Mouse (Mus musculus): Measurements from ENCODE around the gene 4931428F04Rik. TPM values are rescaled to one million over a fixed set of nuclear protein-coding genes. Genes with fewer than 3 reads are reported as not detected.
A peak's percentile ranks its signal among the peaks of the same experiment; 100 is the strongest.

Gene 4931428F04Rik
- polyA plus RNA-seq, 1 experiment from 2014 or later = 43.8 TPM

- no peak for DNase-seq (ENCODE audit: low spot score)
- Histone ChIP-seq H3K36me3 (no peaks in the 10 kb centered on the region), H3K27me3 (ENCODE audit: insufficient read depth, poor library complexity, severe bottlenecking) (peaks cover 100% of the 10 kb centered on the region), H3K4me1 (replicated peaks) (peaks cover 30% of the 10 kb centered on the region), H3K4me3 (no peak overlapping the region), H3K9me3 (peaks cover 12% of the 10 kb centered on the region), H3K27ac (no peak overlapping the region)
- WGBS = 86% methylated on average over 12 of the region's 12 CpGs
These were observed 28.2 kb downstream of the 4931428F04Rik start for GRCm38 (mm10) chr8:105261326-105261980.

- 61% methylated on average over 7 of the region's 7 CpGs for WGBS
- no peak overlapping the region for H3K4me3 ChIP-seq
- peaks cover 31% of the 10 kb centered on the region for H3K4me1 ChIP-seq (replicated peaks)
- H3K36me3 ChIP-seq = no peaks in the 10 kb centered on the region
- H3K9me3 ChIP-seq = peaks cover 7% of the 10 kb centered on the region; the same call in 1 of the 2 replicates
- no peak for DNase-seq (ENCODE audit: low spot score)
- peaks cover 100% of the 10 kb centered on the region for H3K27me3 ChIP-seq (ENCODE audit: insufficient read depth, poor library complexity, severe bottlenecking)
- no peak overlapping the region for H3K27ac ChIP-seq
These were observed 29.1 kb downstream of the 4931428F04Rik start for GRCm38 (mm10) chr8:105260371-105261099.

- Histone ChIP-seq H3K9me3 (peaks cover 7% of the 10 kb centered on the region; the same call in 1 of the 2 replicates), H3K27me3 (ENCODE audit: insufficient read depth, poor library complexity, severe bottlenecking) (peaks cover 100% of the 10 kb centered on the region), H3K36me3 (no peaks in the 10 kb centered on the region), H3K27ac (no peak overlapping the region), H3K4me1 (replicated peaks) (peaks cover 34% of the 10 kb centered on the region), H3K4me3 (peak overlapping the region; percentile 51)
- DNase-seq (ENCODE audit: low spot score) = peak; percentile 84
- WGBS = 4% methylated on average over 30 of the region's 30 CpGs
These were observed 29.8 kb downstream of the 4931428F04Rik start for GRCm38 (mm10) chr8:105259721-105260320.

- Histone ChIP-seq H3K4me1 (replicated peaks) (peaks cover 34% of the 10 kb centered on the region), H3K27ac (no peak overlapping the region), H3K4me3 (peak overlapping the region; percentile 51), H3K27me3 (ENCODE audit: insufficient read depth, poor library complexity, severe bottlenecking) (peaks cover 95% of the 10 kb centered on the region), H3K36me3 (no peaks in the 10 kb centered on the region), H3K9me3 (peaks cover 7% of the 10 kb centered on the region; the same call in 1 of the 2 replicates)
- 2% methylated on average over 55 of the region's 55 CpGs for WGBS
- DNase-seq (ENCODE audit: low spot score) = peak; percentile 67
These were observed 30.5 kb downstream of the 4931428F04Rik start for GRCm38 (mm10) chr8:105258911-105259720.

- peaks cover 79% of the 10 kb centered on the region for H3K27me3 ChIP-seq (ENCODE audit: insufficient read depth, poor library complexity, severe bottlenecking)
- WGBS = 63% methylated on average over 7 of the region's 7 CpGs
These were observed 32.1 kb downstream of the 4931428F04Rik start for GRCm38 (mm10) chr8:105257318-105258114.

GRCm38 (mm10) chr8:105254966-105255350 is 34.7 kb downstream of the 4931428F04Rik start, which contains the start of gene B3gnt9:
TSS of gene B3gnt9 (minus strand) at chr8:105255153.
- peaks cover 54% of the 10 kb centered on the region for H3K27me3 ChIP-seq (ENCODE audit: insufficient read depth, poor library complexity, severe bottlenecking)
- no peaks in the 10 kb centered on the region for H3K9me3 ChIP-seq
- peaks cover 37% of the 10 kb centered on the region for H3K4me1 ChIP-seq (replicated peaks)
- H3K4me3 ChIP-seq = peak within 1 kb of the TSS; percentile 72
- WGBS = 2% methylated on average over 14 of the region's 14 CpGs
- peaks cover 34% of the 10 kb centered on the region for H3K36me3 ChIP-seq
- peak; percentile 64 for DNase-seq (ENCODE audit: low spot score)
- peak within 1 kb of the TSS; percentile 84 for H3K27ac ChIP-seq

More at GRCm38 (mm10) chr8:105257318-105258114, 32.1 kb downstream of the 4931428F04Rik start:
- no peak for DNase-seq (ENCODE audit: low spot score)
- Histone ChIP-seq H3K4me3 (no peak overlapping the region), H3K36me3 (peaks cover 9% of the 10 kb centered on the region), H3K27ac (no peak overlapping the region), H3K9me3 (peaks cover 7% of the 10 kb centered on the region; the same call in 1 of the 2 replicates), H3K4me1 (replicated peaks) (peaks cover 38% of the 10 kb centered on the region)

- Histone ChIP-seq H3K27ac (peak overlapping the region; percentile 84), H3K27me3 (ENCODE audit: insufficient read depth, poor library complexity, severe bottlenecking) (peaks cover 48% of the 10 kb centered on the region), H3K4me1 (replicated peaks) (peaks cover 31% of the 10 kb centered on the region), H3K9me3 (no peaks in the 10 kb centered on the region), H3K4me3 (peak overlapping the region; percentile 72), H3K36me3 (peaks cover 40% of the 10 kb centered on the region)
- 1% methylated on average over 74 of the region's 74 CpGs for WGBS
- peak; percentile 89 for DNase-seq (ENCODE audit: low spot score)
These were observed 35.3 kb downstream of the 4931428F04Rik start for GRCm38 (mm10) chr8:105254152-105254965.

GRCm38 (mm10) chr8:105253766-105254151 is 35.9 kb downstream of the 4931428F04Rik start:
- Histone ChIP-seq H3K27ac (no peak overlapping the region), H3K27me3 (ENCODE audit: insufficient read depth, poor library complexity, severe bottlenecking) (peaks cover 42% of the 10 kb centered on the region), H3K36me3 (peaks cover 46% of the 10 kb centered on the region), H3K9me3 (no peaks in the 10 kb centered on the region), H3K4me1 (replicated peaks) (peaks cover 25% of the 10 kb centered on the region), H3K4me3 (peak overlapping the region; percentile 72)
- WGBS = 39% methylated on average over 20 of the region's 20 CpGs
- DNase-seq (ENCODE audit: low spot score) = no peak

GRCm38 (mm10) chr8:105252680-105253537 is 36.8 kb downstream of the 4931428F04Rik start:
- H3K4me1 ChIP-seq (replicated peaks) = peaks cover 21% of the 10 kb centered on the region
- no peak overlapping the region for H3K4me3 ChIP-seq
- DNase-seq (ENCODE audit: low spot score) = no peak
- H3K36me3 ChIP-seq = peaks cover 54% of the 10 kb centered on the region
- H3K27ac ChIP-seq = no peak overlapping the region
- peaks cover 33% of the 10 kb centered on the region for H3K27me3 ChIP-seq (ENCODE audit: insufficient read depth, poor library complexity, severe bottlenecking)
- H3K9me3 ChIP-seq = no peaks in the 10 kb centered on the region
- 87% methylated on average over 10 of the region's 10 CpGs for WGBS

GRCm38 (mm10) chr8:105251954-105252353 is 37.7 kb downstream of the 4931428F04Rik start:
- H3K27ac ChIP-seq = no peak overlapping the region
- H3K4me3 ChIP-seq = no peak overlapping the region
- H3K27me3 ChIP-seq (ENCODE audit: insufficient read depth, poor library complexity, severe bottlenecking) = peaks cover 24% of the 10 kb centered on the region
- peaks cover 64% of the 10 kb centered on the region for H3K36me3 ChIP-seq
- 91% methylated on average over 6 of the region's 6 CpGs for WGBS
- H3K9me3 ChIP-seq = no peaks in the 10 kb centered on the region
- H3K4me1 ChIP-seq (replicated peaks) = peaks cover 21% of the 10 kb centered on the region
- no peak for DNase-seq (ENCODE audit: low spot score)
